Mouse (Mus musculus): ENCODE results near the gene Rhot2. TPM values are rescaled to one million over a fixed set of nuclear protein-coding genes. Genes with fewer than 3 reads are reported as not detected.
"Not testable (repeated sequence)": the region's sequence is repeated elsewhere in the genome, so short reads cannot be mapped to it uniquely, and the experiment has no call there.

The Rhot2 gene
- polyA plus RNA-seq, 1 experiment from 2014 or later: 23.6 TPM

- under 1% methylated on average over 18 of the region's 18 CpGs for WGBS
- Histone ChIP-seq H3K9ac (peak within 1 kb of the TSS; percentile 25; the same call in 1 of the 2 replicates), H3K9me3 (no peaks in the 10 kb centered on the region), H3K27me3 (replicated peaks) (peaks cover 26% of the 10 kb centered on the region), H3K4me2 (peak within 1 kb of the TSS; percentile 71), H3K36me3 (peaks cover 6% of the 10 kb centered on the region; the same call in 1 of the 2 replicates), H3K4me3 (replicated peaks) (peak within 1 kb of the TSS; percentile 60), H3K27ac (no peak within 1 kb of the TSS), H3K4me1 (peaks cover 33% of the 10 kb centered on the region)
- peak; percentile 65 for ATAC-seq (ENCODE audit: insufficient read depth, low FRiP score, low read depth)
Measured at GRCm38 (mm10) chr17:25823452-25823851, 21.2 kb downstream of the Rhot2 start, which contains the start of gene Wdr24. TSS of gene Wdr24 (plus strand) at chr17:25823627.

- Histone ChIP-seq H3K4me1 (peaks cover 8% of the 10 kb centered on the region), H3K9me3 (no peaks in the 10 kb centered on the region), H3K27ac (no peak overlapping the region), H3K9ac (no peak overlapping the region), H3K36me3 (no peaks in the 10 kb centered on the region), H3K4me2 (peak overlapping the region; percentile 46), H3K4me3 (replicated peaks) (peak overlapping the region; percentile 17; the same call in 1 of the 2 replicates), H3K27me3 (replicated peaks) (peaks cover 37% of the 10 kb centered on the region)
- WGBS: 7% methylated on average over 46 of the region's 46 CpGs
- peak; percentile 24; the same call in 1 of the 2 replicates for ATAC-seq (ENCODE audit: insufficient read depth, low FRiP score, low read depth)
Measured at GRCm38 (mm10) chr17:25818851-25819780, 25.5 kb downstream of the Rhot2 start.

- Histone ChIP-seq H3K36me3 (no peaks in the 10 kb centered on the region), H3K27ac (no peak overlapping the region), H3K9me3 (no peaks in the 10 kb centered on the region), H3K9ac (no peak overlapping the region), H3K4me3 (replicated peaks) (no peak overlapping the region), H3K27me3 (replicated peaks) (peaks cover 44% of the 10 kb centered on the region), H3K4me1 (peaks cover 11% of the 10 kb centered on the region; the same call in 1 of the 2 replicates), H3K4me2 (no peak overlapping the region)
- WGBS: 81% methylated on average over 11 of the region's 11 CpGs
- ATAC-seq (ENCODE audit: insufficient read depth, low FRiP score, low read depth): no peak
Measured at GRCm38 (mm10) chr17:25817662-25818061, 27.0 kb downstream of the Rhot2 start.

- no peaks in the 10 kb centered on the region for H3K36me3 ChIP-seq
- H3K27me3 ChIP-seq (replicated peaks): peaks cover 48% of the 10 kb centered on the region
- WGBS: 2% methylated on average over 20 of the region's 20 CpGs
- H3K4me2 ChIP-seq: peak overlapping the region; percentile 30
- H3K9me3 ChIP-seq: no peaks in the 10 kb centered on the region
- peaks cover 9% of the 10 kb centered on the region; the same call in 1 of the 2 replicates for H3K4me1 ChIP-seq
- no peak overlapping the region for H3K9ac ChIP-seq
- H3K27ac ChIP-seq: no peak overlapping the region
- peak; percentile 42 for ATAC-seq (ENCODE audit: insufficient read depth, low FRiP score, low read depth)
- H3K4me3 ChIP-seq (replicated peaks): no peak overlapping the region
Measured at GRCm38 (mm10) chr17:25813471-25813870, 31.2 kb downstream of the Rhot2 start.

- 71% methylated on average over 4 of the region's 4 CpGs for WGBS
- no peak for ATAC-seq (ENCODE audit: insufficient read depth, low FRiP score, low read depth)
- H3K27me3 ChIP-seq (replicated peaks): peaks cover 45% of the 10 kb centered on the region
Measured at GRCm38 (mm10) chr17:25810890-25811289, 33.8 kb downstream of the Rhot2 start.

GRCm38 (mm10) chr17:25809606-25810340, 34.9 kb downstream of the Rhot2 start:
- Histone ChIP-seq H3K27ac (no peak overlapping the region), H3K4me3 (replicated peaks) (peak overlapping the region; percentile 66), H3K36me3 (no peaks in the 10 kb centered on the region), H3K4me2 (peak overlapping the region; percentile 98), H3K4me1 (peaks cover 9% of the 10 kb centered on the region; the same call in 1 of the 2 replicates), H3K27me3 (replicated peaks) (peaks cover 48% of the 10 kb centered on the region), H3K9me3 (no peaks in the 10 kb centered on the region), H3K9ac (peak overlapping the region; percentile 16; the same call in 1 of the 2 replicates)
- ATAC-seq (ENCODE audit: insufficient read depth, low FRiP score, low read depth): no peak
- WGBS: 10% methylated on average over 25 of the region's 25 CpGs

More at GRCm38 (mm10) chr17:25810890-25811289, 33.8 kb downstream of the Rhot2 start:
- Histone ChIP-seq H3K9me3 (no peaks in the 10 kb centered on the region), H3K36me3 (no peaks in the 10 kb centered on the region), H3K4me1 (peaks cover 9% of the 10 kb centered on the region; the same call in 1 of the 2 replicates), H3K27ac (no peak overlapping the region), H3K4me3 (replicated peaks) (no peak overlapping the region), H3K9ac (no peak overlapping the region), H3K4me2 (no peak overlapping the region)

GRCm38 (mm10) chr17:25808789-25809605, 35.7 kb downstream of the Rhot2 start, which contains the start of gene Fbxl16:
TSS of gene Fbxl16 (plus strand) at chr17:25809085.
- H3K4me3 ChIP-seq (replicated peaks): peak within 1 kb of the TSS; percentile 66
- peaks cover 9% of the 10 kb centered on the region; the same call in 1 of the 2 replicates for H3K4me1 ChIP-seq
- no peaks in the 10 kb centered on the region for H3K36me3 ChIP-seq
- WGBS: under 1% methylated on average over 90 of the region's 100 CpGs
- peaks cover 49% of the 10 kb centered on the region for H3K27me3 ChIP-seq (replicated peaks)
- peak within 1 kb of the TSS; percentile 98 for H3K4me2 ChIP-seq
- H3K27ac ChIP-seq: peak within 1 kb of the TSS; percentile 16; the same call in 1 of the 2 replicates
- no peaks in the 10 kb centered on the region for H3K9me3 ChIP-seq
- peak within 1 kb of the TSS; percentile 22 for H3K9ac ChIP-seq
- ATAC-seq (ENCODE audit: insufficient read depth, low FRiP score, low read depth): peak; percentile 83

- whole genome bisulfite sequencing: 35% methylated on average over 5 of the region's 5 CpGs
- Histone ChIP-seq H3K27ac (no peak overlapping the region), H3K4me1 (peaks cover 5% of the 10 kb centered on the region; the same call in 1 of the 2 replicates), H3K4me3 (replicated peaks) (no peak overlapping the region; the same call in 1 of the 2 replicates), H3K36me3 (no peaks in the 10 kb centered on the region), H3K4me2 (peak overlapping the region; percentile 98), H3K27me3 (replicated peaks) (peaks cover 47% of the 10 kb centered on the region), H3K9me3 (no peaks in the 10 kb centered on the region), H3K9ac (no peak overlapping the region)
- no peak for ATAC-seq (ENCODE audit: insufficient read depth, low FRiP score, low read depth)
Measured at GRCm38 (mm10) chr17:25808028-25808427, 36.6 kb downstream of the Rhot2 start.

- not testable (repeated sequence) for H3K4me2 ChIP-seq; H3K9ac ChIP-seq; H3K27ac ChIP-seq; H3K4me3 ChIP-seq (replicated peaks); H3K4me1 ChIP-seq; ATAC-seq (ENCODE audit: insufficient read depth, low FRiP score, low read depth); H3K9me3 ChIP-seq; H3K36me3 ChIP-seq
- 27% methylated on average over 2 of the region's 2 CpGs for WGBS
- peaks cover 46% of the 10 kb centered on the region for H3K27me3 ChIP-seq (replicated peaks)
Measured at GRCm38 (mm10) chr17:25807452-25807851, 37.2 kb downstream of the Rhot2 start.

- H3K4me2 ChIP-seq: no peak overlapping the region
- no peak for ATAC-seq (ENCODE audit: insufficient read depth, low FRiP score, low read depth)
- H3K4me3 ChIP-seq (replicated peaks): no peak overlapping the region
- H3K36me3 ChIP-seq: no peaks in the 10 kb centered on the region
- H3K27ac ChIP-seq: no peak overlapping the region
- H3K9me3 ChIP-seq: no peaks in the 10 kb centered on the region
- 75% methylated on average over 4 of the region's 4 CpGs for WGBS
- H3K4me1 ChIP-seq: peaks cover 4% of the 10 kb centered on the region; the same call in 1 of the 2 replicates
- peaks cover 46% of the 10 kb centered on the region for H3K27me3 ChIP-seq (replicated peaks)
- H3K9ac ChIP-seq: no peak overlapping the region
Measured at GRCm38 (mm10) chr17:25806507-25806906, 38.1 kb downstream of the Rhot2 start.

All from stomach, embryonic 15.5 days (tissue).